Mouse (Mus musculus): ENCODE data around the gene Zmat5. TPM values are rescaled to one million over a fixed set of nuclear protein-coding genes. Genes with fewer than 3 reads are reported as not detected.

The Zmat5 gene
- total RNA-seq, 4 experiments from 2014 or later = 25.9 to 31.7 (median 26.3) TPM

DNA sequence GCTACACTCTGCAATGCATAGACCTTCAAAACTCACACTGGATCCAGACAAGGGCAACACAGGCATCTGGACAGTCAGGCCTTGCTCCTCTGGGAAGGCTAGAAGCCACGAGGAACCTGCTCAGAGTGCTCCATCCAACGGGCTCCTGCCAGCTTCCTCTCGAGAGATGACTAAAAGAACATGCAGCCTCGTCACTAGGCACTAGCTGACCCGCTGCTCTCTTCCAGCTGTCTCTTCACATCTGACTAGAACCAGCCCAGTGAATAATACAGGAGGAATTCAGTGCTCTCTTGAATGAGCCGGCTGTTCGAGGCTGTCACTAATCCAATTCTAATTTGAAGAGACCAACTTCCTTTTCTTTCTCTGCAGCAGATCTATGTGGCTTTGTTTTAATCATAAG is 67.3 kb downstream of the Zmat5 start:
- no peak for DNase-seq (ENCODE audit: low spot score)

DNA sequence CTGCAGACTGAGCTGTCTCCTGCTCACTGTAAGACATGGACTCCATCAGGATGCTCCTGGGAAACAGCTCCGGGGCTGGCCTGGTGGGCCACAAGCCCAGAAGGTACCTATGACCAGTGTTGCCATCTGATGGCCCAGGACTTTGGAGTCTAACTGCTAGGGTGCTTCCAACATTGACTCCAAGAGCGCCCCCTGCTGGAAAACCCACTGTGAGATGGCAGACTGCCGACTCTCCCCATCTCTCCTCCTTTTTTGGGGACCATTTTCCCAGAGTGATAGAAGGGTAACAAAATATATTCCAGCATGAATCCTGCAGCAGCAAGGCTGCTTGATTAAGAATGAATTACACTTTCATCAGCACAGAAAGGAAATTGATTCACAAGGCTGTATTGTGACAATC is 68.4 kb downstream of the Zmat5 start:
- no peak for DNase-seq (ENCODE audit: low spot score)

DNA sequence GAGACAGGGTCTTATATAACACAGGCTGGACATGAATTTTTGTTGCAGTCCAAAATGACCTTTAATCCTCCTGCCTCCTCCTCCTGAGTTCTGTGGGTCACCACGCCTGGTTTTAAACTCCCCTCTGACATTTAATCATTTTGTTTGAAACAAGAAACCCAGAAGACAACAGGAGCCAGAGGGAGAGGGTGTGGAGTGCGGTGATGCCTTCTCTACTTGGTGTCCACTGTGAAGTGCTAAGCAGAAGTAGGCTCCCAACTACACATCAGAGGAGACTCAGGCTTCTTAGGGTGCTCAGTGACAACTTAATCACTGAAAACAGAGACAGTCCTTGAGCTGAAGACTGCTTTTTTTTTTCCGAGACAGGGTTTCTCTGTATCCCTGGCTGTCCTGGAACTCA is 76.4 kb downstream of the Zmat5 start:
- DNase-seq (ENCODE audit: low spot score) = no peak

DNA sequence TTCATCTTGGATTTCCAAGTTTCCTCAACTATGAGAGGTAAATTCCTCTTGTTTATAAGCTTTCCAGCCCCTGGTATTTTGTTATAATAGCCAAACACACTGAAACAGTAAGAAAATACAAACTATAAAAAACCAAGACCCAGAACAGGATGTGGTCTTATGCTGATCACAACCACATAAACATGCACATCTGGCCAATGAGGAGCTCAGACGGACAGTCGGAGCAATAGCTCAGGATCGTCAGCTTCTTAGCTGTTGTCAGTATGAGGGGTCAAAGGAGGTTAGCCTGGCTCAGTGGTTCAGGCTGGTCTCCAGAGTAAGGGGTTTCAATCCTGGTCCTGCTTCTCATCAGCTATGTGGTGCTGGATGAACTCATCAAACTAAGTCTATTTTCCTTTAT is 78.6 kb downstream of the Zmat5 start:
- no peak for DNase-seq (ENCODE audit: low spot score)

GRCm38 (mm10) chr11:4784629-4785142 is 80.2 kb downstream of the Zmat5 start:
- DNase-seq (ENCODE audit: low spot score) = no peak

Other genes with a start within 250 kb of the Zmat5 start
- gene Mtmr3, start 109.8 kb upstream of the Zmat5 start, total RNA-seq (2022) = 10 to 100 TPM; 46.6 to 51.9 (median 49.2) TPM
- gene Gm11032, start 84.6 kb upstream of the Zmat5 start, total RNA-seq (2022) = not detected
- gene Ascc2, start 66.9 kb upstream of the Zmat5 start, total RNA-seq (2022) = 10 to 100 TPM; 14.1 to 18.4 (median 15.3) TPM
- gene Uqcr10, start 336 bp upstream of the Zmat5 start, total RNA-seq (2022) = 1,000 to 10,000 TPM; 1,379 to 1,599 (median 1,505) TPM
- not detected for gene Cabp7, start 42.1 kb downstream of the Zmat5 start, total RNA-seq (2022)
- gene Nf2, start 144.9 kb downstream of the Zmat5 start, total RNA-seq (2022) = 10 to 100 TPM; 75.5 to 80.0 (median 78.3) TPM
- gene Nipsnap1, start 169.3 kb downstream of the Zmat5 start, total RNA-seq (2022) = 1 to 10 TPM in 1 of 4 experiments, under 1 TPM in 3; 0.52 to 1.1 (median 0.82) TPM
- gene Thoc5, start 190.6 kb downstream of the Zmat5 start, total RNA-seq (2022) = 10 to 100 TPM; 14.9 to 19.8 (median 16.2) TPM
- gene Nefh, start 243.4 kb downstream of the Zmat5 start, total RNA-seq (2022) = not detected

Measured in heart, adult 8-10 months (tissue).